Mouse (Mus musculus) thymus, adult 2 months (tissue): Measurements from ENCODE around the gene Olfr876. TPM values are rescaled to one million over a fixed set of nuclear protein-coding genes. Genes with fewer than 3 reads are reported as not detected.

ENCODE experiments used
- DNase-seq: peaks from one replicate; pipeline ENCODE4 v3.0.0; 2021
- H3K27ac ChIP-seq: fragments of 200-500 bp; 2 replicates; pipeline ENCODE4 v1.5.1; 2012; ENCODE audit warnings: low read length, control low read depth; ENCODE audit not compliant: control insufficient read depth, insufficient read depth
- H3K27me3 ChIP-seq: fragments of 200-500 bp; 2 replicates; pipeline ENCODE4 v1.6.1; 2012; ENCODE audit warnings: mild to moderate bottlenecking, low read length, moderate library complexity, mixed read lengths; ENCODE audit not compliant: control insufficient read depth, insufficient read depth
- H3K36me3 ChIP-seq: fragments of 200-500 bp; 2 replicates; pipeline ENCODE4 v1.6.1; 2012; ENCODE audit warnings: mild to moderate bottlenecking, low read length, moderate library complexity; ENCODE audit not compliant: control insufficient read depth, insufficient read depth
- H3K4me1 ChIP-seq: fragments of 200-500 bp; replicated peaks from 2 replicates; pipeline ENCODE4 v1.6.1; 2012; ENCODE audit warnings: low read length; ENCODE audit not compliant: control insufficient read depth, insufficient read depth
- H3K4me3 ChIP-seq: fragments of 200-500 bp; 2 replicates; pipeline ENCODE4 v1.5.1; 2012; ENCODE audit warnings: mild to moderate bottlenecking, low read length, control low read depth, moderate library complexity; ENCODE audit not compliant: control insufficient read depth, insufficient read depth
- CTCF ChIP-seq: fragments of 200-500 bp; IDR thresholded peaks from 2 replicates; pipeline ENCODE4 v1.5.1; 2012; ENCODE audit warnings: mild to moderate bottlenecking, control low read depth, low read length, moderate library complexity, borderline replicate concordance; ENCODE audit not compliant: control insufficient read depth, poor library complexity, insufficient read depth; ENCODE audit errors: extremely low read depth
- POLR2A ChIP-seq: fragments of 200-500 bp; IDR thresholded peaks from 2 replicates; pipeline ENCODE4 v1.6.1; 2012; ENCODE audit warnings: mild to moderate bottlenecking, low read length, control low read depth, moderate library complexity; ENCODE audit not compliant: control insufficient read depth, poor library complexity, insufficient read depth; ENCODE audit errors: extremely low read depth
- WGBS: fragments of 180-500 bp; shearing (Covaris S2); methylation state at CpG from one replicate; pipeline ENCODE4 v1.1.7; 2018; 5-methylcytosine and 5-hydroxymethylcytosine counted together
- polyA plus RNA-seq: library from polyadenylated mRNA; depleted of rRNA; stranded (reverse); fragments of >200 nt; gene quantifications from 2 replicates; pipeline ENCODE4 v1.2.3, GENCODE M21; 2012; rRNA removed

Olfr876 gene
- polyA plus RNA-seq, 1 experiment = not detected

- TF ChIP-seq CTCF = no peak
- TF ChIP-seq POLR2A = no peak
- Histone ChIP-seq H3K36me3 (no peaks in the 10 kb centered on the region), H3K27ac (no peak overlapping the region), H3K4me1 (no peaks in the 10 kb centered on the region), H3K4me3 (no peak overlapping the region), H3K27me3 (no peaks in the 10 kb centered on the region)
- DNase-seq = no peak
- WGBS = 24% methylated on average over 1 of the region's 1 CpGs
These were observed 30.5 kb downstream of the Olfr876 start for GRCm38 (mm10) chr9:37833341-37833740.

- Histone ChIP-seq H3K27me3 (no peaks in the 10 kb centered on the region), H3K27ac (no peak overlapping the region), H3K4me3 (no peak overlapping the region), H3K36me3 (no peaks in the 10 kb centered on the region), H3K4me1 (no peaks in the 10 kb centered on the region)
- no peak for DNase-seq
- WGBS = 88% methylated on average over 2 of the region's 2 CpGs
- TF ChIP-seq POLR2A = no peak
- TF ChIP-seq CTCF = no peak
These were observed 46.4 kb downstream of the Olfr876 start for GRCm38 (mm10) chr9:37849267-37849666.

GRCm38 (mm10) chr9:37853969-37854368 is 51.1 kb downstream of the Olfr876 start, which contains the start of gene Olfr877:
Gene Olfr877 (plus strand): TSS chr9:37854269.
- no peaks in the 10 kb centered on the region for H3K27me3 ChIP-seq
- no peak for DNase-seq
- no peak within 1 kb of the TSS for H3K27ac ChIP-seq
- TF ChIP-seq CTCF (no peak), POLR2A (no peak)
- no peaks in the 10 kb centered on the region for H3K36me3 ChIP-seq
- H3K4me3 ChIP-seq = no peak within 1 kb of the TSS
- WGBS = 91% methylated on average over 4 of the region's 4 CpGs
- no peaks in the 10 kb centered on the region for H3K4me1 ChIP-seq

Other genes with a start within 250 kb of the Olfr876 start
- gene Siae, start 247.3 kb upstream of the Olfr876 start, polyA plus RNA-seq = 9.0 and 10.0 TPM in 2 replicates
- 0.20 and 0.47 TPM in 2 replicates for gene Spa17, start 189.3 kb upstream of the Olfr876 start, polyA plus RNA-seq
- 46.5 and 54.2 TPM in 2 replicates for gene Tbrg1, start 145.7 kb upstream of the Olfr876 start, polyA plus RNA-seq
- gene Panx3, start 133.8 kb upstream of the Olfr876 start, polyA plus RNA-seq = not detected in 2 replicates
- not detected in 2 replicates for gene Olfr160, start 86.8 kb upstream of the Olfr876 start, polyA plus RNA-seq
- gene Olfr874, start 57.9 kb upstream of the Olfr876 start, polyA plus RNA-seq = not detected in 2 replicates
- gene Olfr875, start 31.2 kb upstream of the Olfr876 start, polyA plus RNA-seq = not detected in 2 replicates
- gene Olfr877, start 51.2 kb downstream of the Olfr876 start, polyA plus RNA-seq = not detected in 2 replicates
- not detected in 2 replicates for gene Olfr145, start 93.7 kb downstream of the Olfr876 start, polyA plus RNA-seq
- gene Olfr878, start 114.8 kb downstream of the Olfr876 start, polyA plus RNA-seq = not detected in 2 replicates
- gene Olfr881, start 188.8 kb downstream of the Olfr876 start, polyA plus RNA-seq = not detected in 2 replicates
- gene Olfr883, start 222.8 kb downstream of the Olfr876 start, polyA plus RNA-seq = not detected in 2 replicates
- not detected in 2 replicates for gene Olfr884, start 243.5 kb downstream of the Olfr876 start, polyA plus RNA-seq